Mouse (Mus musculus): ENCODE measurements around the gene Tnni3k.

GRCm38 (mm10) chr3:155057566-155057965 lies 2.4 kb upstream of the Tnni3k start:
- TF ChIP-seq CTCF (IDR thresholded peaks at IDR 0.05; ENCODE audit: control insufficient read depth, insufficient read depth, insufficient replicate concordance, low read depth, low read length): no peak
- TF ChIP-seq POLR2A (IDR thresholded peaks at IDR 0.05; ENCODE audit: control insufficient read depth, low read depth, low read length): no peak
